Comparison of ENCODE assay signal across 9 mouse cellular contexts in the genomic region with DNA sequence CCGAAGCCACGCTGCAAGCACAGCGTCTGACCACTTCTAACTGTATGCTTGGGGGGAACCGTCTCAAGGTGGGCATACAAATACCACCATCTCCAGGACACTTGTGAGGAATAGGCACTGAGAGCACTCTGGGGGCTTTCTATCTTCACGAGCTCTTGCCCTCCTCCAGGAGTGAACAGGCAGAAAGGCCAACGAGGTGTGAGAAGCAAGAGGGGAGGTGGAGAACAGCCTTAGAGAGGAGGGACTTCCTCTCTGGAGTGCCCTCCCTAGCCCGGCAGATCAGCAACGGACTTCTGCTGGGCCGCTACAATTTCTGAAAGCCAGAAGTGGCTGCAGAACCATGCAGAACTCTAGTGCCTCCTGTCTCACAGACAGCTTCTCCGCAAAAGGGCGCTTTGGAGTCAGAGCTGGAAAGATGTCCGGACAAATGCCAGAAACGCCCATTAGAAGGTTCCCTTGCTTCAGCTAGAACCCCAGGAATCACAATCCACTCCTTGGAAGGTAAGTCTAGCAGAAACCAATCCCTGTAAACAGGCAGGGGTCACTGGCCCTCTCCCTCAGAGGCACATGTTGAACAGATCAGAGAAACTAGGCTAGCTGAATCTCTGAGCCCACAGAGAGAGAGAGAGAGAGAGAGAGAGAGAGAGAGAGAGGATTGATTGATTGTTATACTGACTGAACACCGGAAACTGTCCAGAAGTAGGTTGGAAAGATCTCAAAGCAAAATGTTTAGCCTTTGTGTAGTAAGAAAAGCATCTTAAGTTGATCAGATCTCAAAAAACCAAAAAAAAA. TPM values are rescaled to one million over a fixed set of nuclear protein-coding genes. Genes with fewer than 3 reads are reported as not detected.
A peak's percentile ranks its signal among the peaks of the same experiment; 100 is the strongest.
DNase-seq lines count a peak whose midpoint lies in the region; ATAC-seq and TF ChIP-seq lines count a peak whose summit lies in the region.
"Had no signal": no experiment of that assay in that cellular context is flagged by ENCODE, and none has a peak within 500 bp of the region (broad histone marks: within the 10 kb centered on the region; RNA-seq: fewer than 3 reads in every experiment).

No protein-coding gene starts in this region.

- no peaks in the 10 kb centered on the region for H3K27me3 ChIP-seq in forebrain, embryonic 15.5 days
- no peaks in the 10 kb centered on the region for H3K27me3 ChIP-seq in forebrain, embryonic 16.5 days (replicated peaks; ENCODE audit: control insufficient read depth, insufficient read depth, low read length)
- H3K27me3 ChIP-seq in thymus, adult 2 months (ENCODE audit: control insufficient read depth, insufficient read depth, low read length): no peaks in the 10 kb centered on the region
- H3K27me3 ChIP-seq in limb, embryonic 14.5 days (ENCODE audit: control insufficient read depth, insufficient read depth, low read length): no peaks in the 10 kb centered on the region
- H3K27me3 ChIP-seq in stomach, embryonic 16.5 days (ENCODE audit: control insufficient read depth, insufficient read depth, low read length): no peaks in the 10 kb centered on the region

- peak overlapping the region; percentile 72 for H3K4me3 ChIP-seq in forebrain, embryonic 15.5 days
- H3K4me3 ChIP-seq in forebrain, embryonic 16.5 days (replicated peaks; ENCODE audit: low read length): no peak overlapping the region
- H3K4me3 ChIP-seq in thymus, adult 2 months (ENCODE audit: control insufficient read depth, insufficient read depth, low read length): peak overlapping the region; percentile 52
- H3K4me3 ChIP-seq in limb, embryonic 14.5 days (replicated peaks; ENCODE audit: low read length): no peak overlapping the region
- H3K4me3 ChIP-seq in stomach, embryonic 16.5 days (replicated peaks; ENCODE audit: low read length): peak overlapping the region; percentile 92

- TF ChIP-seq CTCF in thymus, adult 2 months (IDR thresholded peaks at IDR 0.05; ENCODE audit: borderline replicate concordance, control insufficient read depth, extremely low read depth, insufficient read depth, low read length, poor library complexity): no peak

- 0 out of 2 replicates have a peak overlapping the region, but pooled peaks have one; percentile 88 for H3K9ac ChIP-seq in forebrain, embryonic 15.5 days (replicated peaks)
- no peak overlapping the region for H3K9ac ChIP-seq in forebrain, embryonic 16.5 days (replicated peaks; ENCODE audit: low read depth, low read length)
- peak overlapping the region; percentile 16; the same call in 1 of the 2 replicates for H3K9ac ChIP-seq in limb, embryonic 14.5 days (ENCODE audit: low read depth, low read length, severe bottlenecking)
- peak overlapping the region; percentile 9; the same call in 1 of the 2 replicates for H3K9ac ChIP-seq in stomach, embryonic 16.5 days (ENCODE audit: low read length)

- peaks cover 3% of the 10 kb centered on the region for H3K36me3 ChIP-seq in forebrain, embryonic 15.5 days
- H3K36me3 ChIP-seq in forebrain, embryonic 16.5 days (ENCODE audit: control insufficient read depth, insufficient read depth): no peaks in the 10 kb centered on the region; the same call in 1 of the 2 replicates
- H3K36me3 ChIP-seq in thymus, adult 2 months (ENCODE audit: control insufficient read depth, insufficient read depth, low read length): peaks cover 5% of the 10 kb centered on the region; the same call in 1 of the 2 replicates
- H3K36me3 ChIP-seq in limb, embryonic 14.5 days (ENCODE audit: control insufficient read depth, insufficient read depth, low read length): peaks cover 8% of the 10 kb centered on the region
- H3K36me3 ChIP-seq in stomach, embryonic 16.5 days (ENCODE audit: control insufficient read depth, insufficient read depth, low read length): no peaks in the 10 kb centered on the region

- DNase-seq in thymus, adult 2 months: no peak
- DNase-seq in thymus, postnatal 14 days: no peak
- no peak for DNase-seq in limb, embryonic 14.5 days (ENCODE audit: low spot score)
- DNase-seq in retina, embryonic 14.5 days (ENCODE audit: low spot score): no peak
- DNase-seq: gastrocnemius, postnatal 10 days had no signal

- ATAC-seq in forebrain, embryonic 15.5 days (replicated peaks): no peak
- no peak for ATAC-seq in forebrain, embryonic 16.5 days
- no peak for ATAC-seq in limb, embryonic 14.5 days (ENCODE audit: low FRiP score, low read depth)
- ATAC-seq in stomach, embryonic 16.5 days (ENCODE audit: insufficient read depth, low FRiP score): no peak
- ATAC-seq in frontal cortex, adult (ENCODE audit: low TSS enrichment): no peak

- 83% methylated on average over 14 of the region's 14 CpGs for WGBS in forebrain, embryonic 15.5 days
- whole genome bisulfite sequencing in forebrain, embryonic 16.5 days: 85% methylated on average over 14 of the region's 14 CpGs
- 7% methylated on average over 14 of the region's 14 CpGs for WGBS in thymus, adult 2 months
- 78% methylated on average over 14 of the region's 14 CpGs for WGBS in limb, embryonic 14.5 days
- 69% methylated on average over 14 of the region's 14 CpGs for whole genome bisulfite sequencing in stomach, embryonic 16.5 days

- H3K27ac ChIP-seq in forebrain, embryonic 15.5 days (replicated peaks): no peak overlapping the region
- H3K27ac ChIP-seq in forebrain, embryonic 16.5 days (ENCODE audit: low read length): no peak overlapping the region
- peak overlapping the region; percentile 85 for H3K27ac ChIP-seq in thymus, adult 2 months (ENCODE audit: control insufficient read depth, insufficient read depth, low read length)
- H3K27ac ChIP-seq in limb, embryonic 14.5 days (replicated peaks; ENCODE audit: low read depth, low read length): no peak overlapping the region
- H3K27ac ChIP-seq in stomach, embryonic 16.5 days (ENCODE audit: low read length): no peak overlapping the region; the same call in 1 of the 2 replicates

- H3K4me2 ChIP-seq in forebrain, embryonic 15.5 days (replicated peaks): peak overlapping the region; percentile 83; the same call in 1 of the 2 replicates
- no peak overlapping the region for H3K4me2 ChIP-seq in forebrain, embryonic 16.5 days (ENCODE audit: low read length)
- peak overlapping the region; percentile 82; the same call in 1 of the 2 replicates for H3K4me2 ChIP-seq in limb, embryonic 14.5 days (replicated peaks; ENCODE audit: low read depth, low read length, severe bottlenecking)
- H3K4me2 ChIP-seq in stomach, embryonic 16.5 days (ENCODE audit: low read depth, low read length): peak overlapping the region; percentile 66

- no peaks in the 10 kb centered on the region for H3K9me3 ChIP-seq in forebrain, embryonic 15.5 days
- no peaks in the 10 kb centered on the region for H3K9me3 ChIP-seq in forebrain, embryonic 16.5 days (ENCODE audit: control insufficient read depth, low read length)
- no peaks in the 10 kb centered on the region for H3K9me3 ChIP-seq in limb, embryonic 14.5 days (ENCODE audit: control insufficient read depth, low read length)
- no peaks in the 10 kb centered on the region for H3K9me3 ChIP-seq in stomach, embryonic 16.5 days (replicated peaks; ENCODE audit: control insufficient read depth, low read length)

- TF ChIP-seq POLR2A in thymus, adult 2 months (IDR thresholded peaks at IDR 0.05; ENCODE audit: control insufficient read depth, extremely low read depth, insufficient read depth, low read length, poor library complexity): 0 out of 2 replicates have a peak, but pooled peaks have one; percentile 27
- no peak for TF ChIP-seq POLR2A in limb, embryonic 14.5 days (IDR thresholded peaks at IDR 0.05; ENCODE audit: borderline replicate concordance, extremely low read depth, insufficient read depth, insufficient read length)

- peaks cover 22% of the 10 kb centered on the region for H3K4me1 ChIP-seq in forebrain, embryonic 15.5 days
- peaks cover 21% of the 10 kb centered on the region for H3K4me1 ChIP-seq in forebrain, embryonic 16.5 days (replicated peaks; ENCODE audit: control insufficient read depth, insufficient read depth, low read length)
- H3K4me1 ChIP-seq in thymus, adult 2 months (replicated peaks; ENCODE audit: control insufficient read depth, insufficient read depth, low read length): peaks cover 18% of the 10 kb centered on the region
- H3K4me1 ChIP-seq in limb, embryonic 14.5 days (ENCODE audit: control insufficient read depth, insufficient read depth, low read length): peaks cover 7% of the 10 kb centered on the region; the same call in 1 of the 2 replicates
- H3K4me1 ChIP-seq in stomach, embryonic 16.5 days (ENCODE audit: control insufficient read depth, insufficient read depth, low read length): peaks cover 21% of the 10 kb centered on the region

RNA-seq across cellular contexts. Expression of a gene that starts 1.9 kb away (rescaled TPM):
- 30.3 and 31.6 TPM in 2 replicates for polyA plus RNA-seq in forebrain, embryonic 15.5 days (2015; fragmentation: Nextera tagmentation; extraction: Ambion mirVana)
- polyA plus RNA-seq in forebrain, embryonic 16.5 days (2015; fragmentation: Nextera tagmentation; extraction: Ambion mirVana): 37.6 and 38.9 TPM in 2 replicates
- 290 and 304 TPM in 2 replicates for polyA plus RNA-seq in thymus, adult 2 months (2012; rRNA removed)
- 188 and 227 TPM in 2 replicates for polyA plus RNA-seq in limb, embryonic 14.5 days (2012; rRNA removed)
- polyA plus RNA-seq in limb, embryonic 14.5 days (2014; fragmentation: Nextera tagmentation; extraction: Ambion mirVana): 73.2 and 75.1 TPM in 2 replicates
- 33.2 and 33.9 TPM in 2 replicates for polyA plus RNA-seq in stomach, embryonic 16.5 days (2015; fragmentation: Nextera tagmentation; extraction: Ambion mirVana)

RNA-seq across cellular contexts. Expression of a gene that starts 22.5 kb away (rescaled TPM):
- 0.24 and 0.41 TPM in 2 replicates for polyA plus RNA-seq in forebrain, embryonic 15.5 days (2015; fragmentation: Nextera tagmentation; extraction: Ambion mirVana)
- not detected in 2 replicates for polyA plus RNA-seq in forebrain, embryonic 16.5 days (2015; fragmentation: Nextera tagmentation; extraction: Ambion mirVana)
- 0.24 and 0.31 TPM in 2 replicates for polyA plus RNA-seq in thymus, adult 2 months (2012; rRNA removed)
- polyA plus RNA-seq in limb, embryonic 14.5 days (2012; rRNA removed): not detected in 2 replicates
- 0.77 TPM in 1 of 2 replicates, not detected in the other for polyA plus RNA-seq in limb, embryonic 14.5 days (2014; fragmentation: Nextera tagmentation; extraction: Ambion mirVana)
- polyA plus RNA-seq in stomach, embryonic 16.5 days (2015; fragmentation: Nextera tagmentation; extraction: Ambion mirVana): 0.36 TPM in 1 of 2 replicates, not detected in the other

RNA-seq across cellular contexts. Expression of a gene that starts 23.6 kb away (rescaled TPM):
- 4.6 TPM in 2 replicates for polyA plus RNA-seq in forebrain, embryonic 15.5 days (2015; fragmentation: Nextera tagmentation; extraction: Ambion mirVana)
- 3.5 and 6.8 TPM in 2 replicates for polyA plus RNA-seq in forebrain, embryonic 16.5 days (2015; fragmentation: Nextera tagmentation; extraction: Ambion mirVana)
- 1.1 and 1.2 TPM in 2 replicates for polyA plus RNA-seq in thymus, adult 2 months (2012; rRNA removed)
- polyA plus RNA-seq in limb, embryonic 14.5 days (2012; rRNA removed): 0.09 TPM in 2 replicates
- not detected in 2 replicates for polyA plus RNA-seq in limb, embryonic 14.5 days (2014; fragmentation: Nextera tagmentation; extraction: Ambion mirVana)
- polyA plus RNA-seq in stomach, embryonic 16.5 days (2015; fragmentation: Nextera tagmentation; extraction: Ambion mirVana): 0.14 and 0.22 TPM in 2 replicates

RNA-seq across cellular contexts. Expression of a gene that starts 23.9 kb away (rescaled TPM):
- polyA plus RNA-seq in forebrain, embryonic 15.5 days (2015; fragmentation: Nextera tagmentation; extraction: Ambion mirVana): 53.1 and 54.4 TPM in 2 replicates
- polyA plus RNA-seq in forebrain, embryonic 16.5 days (2015; fragmentation: Nextera tagmentation; extraction: Ambion mirVana): 57.6 and 57.8 TPM in 2 replicates
- 56.4 and 58.1 TPM in 2 replicates for polyA plus RNA-seq in thymus, adult 2 months (2012; rRNA removed)
- polyA plus RNA-seq in limb, embryonic 14.5 days (2012; rRNA removed): 70.8 and 78.1 TPM in 2 replicates
- 55.8 and 57.4 TPM in 2 replicates for polyA plus RNA-seq in limb, embryonic 14.5 days (2014; fragmentation: Nextera tagmentation; extraction: Ambion mirVana)
- 40.6 and 41.5 TPM in 2 replicates for polyA plus RNA-seq in stomach, embryonic 16.5 days (2015; fragmentation: Nextera tagmentation; extraction: Ambion mirVana)

RNA-seq across cellular contexts. Expression of a gene that starts 26.6 kb away (rescaled TPM):
- polyA plus RNA-seq in forebrain, embryonic 15.5 days (2015; fragmentation: Nextera tagmentation; extraction: Ambion mirVana): 1.0 and 1.1 TPM in 2 replicates
- polyA plus RNA-seq in forebrain, embryonic 16.5 days (2015; fragmentation: Nextera tagmentation; extraction: Ambion mirVana): 0.92 TPM in 1 of 2 replicates, not detected in the other
- 0.57 TPM in 1 of 2 replicates, not detected in the other for polyA plus RNA-seq in thymus, adult 2 months (2012; rRNA removed)
- polyA plus RNA-seq in limb, embryonic 14.5 days (2012; rRNA removed): not detected in 2 replicates
- polyA plus RNA-seq in limb, embryonic 14.5 days (2014; fragmentation: Nextera tagmentation; extraction: Ambion mirVana): not detected in 2 replicates
- not detected in 2 replicates for polyA plus RNA-seq in stomach, embryonic 16.5 days (2015; fragmentation: Nextera tagmentation; extraction: Ambion mirVana)

Comparison
In these comparisons a context has a peak if more than half of its experiments do, and no peak if none do; other contexts are left out.
1. H3K4me3 ChIP-seq: peak in forebrain, embryonic 15.5 days (single experiment), thymus, adult 2 months (single experiment) and stomach, embryonic 16.5 days (single experiment); none in forebrain, embryonic 16.5 days (single experiment) and limb, embryonic 14.5 days (single experiment).